In genomic region chr2:72035616-72036015, GRCm38 (mm10) we compare ENCODE assay signal across 9 mouse cellular contexts. TPM values are rescaled to one million over a fixed set of nuclear protein-coding genes. Genes with fewer than 3 reads are reported as not detected.
DNase-seq lines count a peak whose midpoint lies in the region; ATAC-seq and TF ChIP-seq lines count a peak whose summit lies in the region.
"Had no signal": no experiment of that assay in that cellular context is flagged by ENCODE, and none has a peak within 500 bp of the region (broad histone marks: within the 10 kb centered on the region; RNA-seq: fewer than 3 reads in every experiment).

No protein-coding gene starts in this region.

- peaks cover 46% of the 10 kb centered on the region for H3K4me1 ChIP-seq in cerebellum, adult 2 months (ENCODE audit: control insufficient read depth, insufficient read depth, low read length)
- peaks cover 7% of the 10 kb centered on the region; the same call in 1 of the 2 replicates for H3K4me1 ChIP-seq in forebrain, embryonic 14.5 days (ENCODE audit: control insufficient read depth, insufficient read depth, low read length)

- no peak for ATAC-seq in forebrain, embryonic 14.5 days

- H3K4me3 ChIP-seq in cerebellum, adult 2 months (replicated peaks; ENCODE audit: insufficient read depth, low read depth, low read length): no peak overlapping the region
- H3K4me3 ChIP-seq in forebrain, embryonic 14.5 days (ENCODE audit: low read depth, low read length): no peak overlapping the region
- H3K4me3 ChIP-seq: embryonic facial prominence, embryonic 13.5 days had no signal

- H3K27ac ChIP-seq in cerebellum, adult 2 months (ENCODE audit: insufficient read depth, low read length): peak overlapping the region; percentile 70
- no peak overlapping the region for H3K27ac ChIP-seq in forebrain, embryonic 14.5 days (ENCODE audit: low read depth, low read length)
- H3K27ac ChIP-seq: embryonic facial prominence, embryonic 13.5 days had no signal

- WGBS in cerebellum, adult 2 months: 8% methylated on average over 8 of the region's 8 CpGs
- 58% methylated on average over 8 of the region's 8 CpGs for WGBS in forebrain, embryonic 14.5 days

- no peaks in the 10 kb centered on the region for H3K36me3 ChIP-seq in forebrain, embryonic 14.5 days (ENCODE audit: control insufficient read depth, insufficient read depth, low read length)
- H3K36me3 ChIP-seq: embryonic facial prominence, embryonic 13.5 days had no signal

- peak; percentile 87 for TF ChIP-seq CTCF in cerebellum, adult 2 months (IDR thresholded peaks at IDR 0.05; ENCODE audit: borderline replicate concordance, insufficient read depth, low read depth, low read length)

- no peaks in the 10 kb centered on the region for H3K27me3 ChIP-seq in cerebellum, adult 2 months (ENCODE audit: control insufficient read depth, insufficient read depth, low read length)
- H3K27me3 ChIP-seq in forebrain, embryonic 14.5 days (replicated peaks; ENCODE audit: control insufficient read depth, insufficient read depth, low read length): no peaks in the 10 kb centered on the region
- H3K27me3 ChIP-seq: embryonic facial prominence, embryonic 13.5 days had no signal

- H3K9me3 ChIP-seq in forebrain, embryonic 14.5 days (replicated peaks; ENCODE audit: control insufficient read depth, low read length): no peaks in the 10 kb centered on the region
- H3K9me3 ChIP-seq: embryonic facial prominence, embryonic 13.5 days had no signal

- peak; percentile 52 for DNase-seq in kidney, postnatal 10 days
- DNase-seq in kidney, postnatal 14 days: no peak
- DNase-seq in 3T3-L1 (ENCODE audit: low read depth, low spot score): peak; percentile 70
- peak; percentile 12 for DNase-seq in MEL-GATA-1-ER (ENCODE audit: extremely low read depth, low read depth)
- peak; percentile 85 to 88 for DNase-seq in cerebellum, adult 2 months
- DNase-seq in induced T-regulatory cell, adult 2 months (ENCODE audit: low read depth): peak; percentile 54
- DNase-seq in thymus, postnatal 36 days: peak; percentile 45 to 47
- no peak for DNase-seq in forebrain, embryonic 14.5 days (ENCODE audit: low spot score)

- no peak overlapping the region for H3K4me2 ChIP-seq in forebrain, embryonic 14.5 days (ENCODE audit: low read length)
- H3K4me2 ChIP-seq: embryonic facial prominence, embryonic 13.5 days had no signal

- no peak for TF ChIP-seq POLR2A in cerebellum, adult 2 months (IDR thresholded peaks at IDR 0.05; ENCODE audit: borderline replicate concordance, insufficient read depth, low read length)

- no peak overlapping the region for H3K9ac ChIP-seq in forebrain, embryonic 14.5 days (ENCODE audit: low read length)
- H3K9ac ChIP-seq: embryonic facial prominence, embryonic 13.5 days had no signal

RNA-seq across cellular contexts. Expression of gene Rapgef4, which starts 54.6 kb away (rescaled TPM):
- polyA plus RNA-seq in cerebellum, adult 2 months (2012; rRNA removed): 192 and 200 TPM in 2 replicates
- 6.2 and 9.2 TPM in 2 replicates for polyA plus RNA-seq in forebrain, embryonic 14.5 days (2014; fragmentation: Nextera tagmentation; extraction: Ambion mirVana)

Comparison
In these comparisons a context has a peak if more than half of its experiments do, and no peak if none do; other contexts are left out.
1. DNase-seq: peak in kidney, postnatal 10 days (single experiment), 3T3-L1 (single experiment), MEL-GATA-1-ER (single experiment), cerebellum, adult 2 months (2 of 2), induced T-regulatory cell, adult 2 months (single experiment) and thymus, postnatal 36 days (2 of 2); none in kidney, postnatal 14 days (single experiment) and forebrain, embryonic 14.5 days (single experiment).
2. RNA of gene Rapgef4, which starts 54.6 kb away (polyA plus RNA-seq): 192 to 200 TPM in cerebellum, adult 2 months; 6.2 to 9.2 TPM in forebrain, embryonic 14.5 days; every median in the first group is over 10 times any median in the second.